Mouse (Mus musculus) stomach, embryonic 16.5 days (tissue): ENCODE data around the gene Gramd1b. TPM values are rescaled to one million over a fixed set of nuclear protein-coding genes. Genes with fewer than 3 reads are reported as not detected.

ENCODE experiments used
- ATAC-seq: fragments of 200-750 bp; cut with Nextera tagmentation; 2 replicates; pipeline ENCODE4 v1.8.0; 2017; ENCODE audit warnings: moderate number of reproducible peaks, moderate TSS enrichment; ENCODE audit not compliant: insufficient read depth, low FRiP score
- H3K27ac ChIP-seq: fragments of 300-500 bp; sonication (generic); 2 replicates; pipeline ENCODE4 v1.5.1; 2014; ENCODE audit warnings: low read length
- H3K27me3 ChIP-seq: fragments of 300-500 bp; sonication (generic); 2 replicates; pipeline ENCODE4 v1.6.1; 2014; ENCODE audit warnings: low read length, control low read depth, mixed read lengths; ENCODE audit not compliant: control insufficient read depth, insufficient read depth
- H3K36me3 ChIP-seq: fragments of 300-500 bp; sonication (generic); 2 replicates; pipeline ENCODE4 v1.6.1; 2014; ENCODE audit warnings: low read length; ENCODE audit not compliant: control insufficient read depth, insufficient read depth
- H3K4me1 ChIP-seq: fragments of 300-500 bp; sonication (generic); 2 replicates; pipeline ENCODE4 v1.6.1; 2014; ENCODE audit warnings: low read length, control low read depth, mixed read lengths; ENCODE audit not compliant: control insufficient read depth, insufficient read depth
- H3K4me2 ChIP-seq: fragments of 300-500 bp; sonication (generic); 2 replicates; pipeline ENCODE4 v1.6.1; 2014; ENCODE audit warnings: low read depth, low read length, mixed read lengths
- H3K4me3 ChIP-seq: fragments of 300-500 bp; sonication (generic); replicated peaks from 2 replicates; pipeline ENCODE4 v1.5.1; 2014; ENCODE audit warnings: mild to moderate bottlenecking, low read length
- H3K9ac ChIP-seq: fragments of 300-500 bp; sonication (generic); 2 replicates; pipeline ENCODE4 v1.6.1; 2014; ENCODE audit warnings: low read length
- H3K9me3 ChIP-seq: fragments of 300-500 bp; sonication (generic); replicated peaks from 2 replicates; pipeline ENCODE4 v1.6.1; 2016; ENCODE audit warnings: low read length, control low read depth; ENCODE audit not compliant: control insufficient read depth
- WGBS: fragments of 180-500 bp; shearing (Covaris S2); extraction: QIAGEN DNeasy Blood & Tissue Kit; methylation state at CpG from one replicate; pipeline ENCODE4 v1.1.7; 2014; 5-methylcytosine and 5-hydroxymethylcytosine counted together
- polyA plus RNA-seq: library from polyadenylated mRNA; unstranded; fragments of >200 nt; fragmentation: Nextera tagmentation; extraction: Ambion mirVana; gene quantifications from 2 replicates; pipeline ENCODE4 v1.2.1, GENCODE M21; 2015

The Gramd1b gene
- polyA plus RNA-seq, 1 experiment from 2014 or later, result 4.9 TPM

GRCm38 (mm10) chr9:40304243-40304642, 226.9 kb downstream of the Gramd1b start:
- no peak for ATAC-seq
- Histone ChIP-seq H3K36me3 (no peaks in the 10 kb centered on the region; the same call in 1 of the 2 replicates), H3K27me3 (no peaks in the 10 kb centered on the region), H3K4me3 (no peak overlapping the region), H3K4me1 (no peaks in the 10 kb centered on the region), H3K9me3 (no peaks in the 10 kb centered on the region), H3K27ac (no peak overlapping the region), H3K4me2 (no peak overlapping the region), H3K9ac (no peak overlapping the region)
- WGBS, result 96% methylated on average over 8 of the region's 8 CpGs

DNA sequence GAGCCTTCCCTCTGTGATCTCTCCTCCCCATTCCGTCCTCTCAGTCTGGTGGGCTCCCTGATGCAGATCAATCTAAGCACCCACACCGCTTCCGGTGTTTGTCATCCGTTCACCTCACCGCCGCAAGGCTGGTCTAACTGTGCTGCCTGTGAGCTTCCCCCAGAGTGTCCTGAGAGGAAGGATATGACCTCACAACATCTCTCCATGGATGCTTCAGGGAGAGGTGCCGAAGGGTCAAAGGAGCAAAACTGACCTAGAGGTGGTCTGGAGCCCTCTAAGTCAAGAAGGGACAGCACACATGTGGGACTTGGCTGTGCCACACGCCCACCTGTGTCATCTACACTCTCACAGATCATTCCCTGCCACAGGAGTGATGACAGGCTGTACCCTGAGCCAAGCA, 228.8 kb downstream of the Gramd1b start:
- WGBS, result 88% methylated on average over 8 of the region's 8 CpGs

DNA sequence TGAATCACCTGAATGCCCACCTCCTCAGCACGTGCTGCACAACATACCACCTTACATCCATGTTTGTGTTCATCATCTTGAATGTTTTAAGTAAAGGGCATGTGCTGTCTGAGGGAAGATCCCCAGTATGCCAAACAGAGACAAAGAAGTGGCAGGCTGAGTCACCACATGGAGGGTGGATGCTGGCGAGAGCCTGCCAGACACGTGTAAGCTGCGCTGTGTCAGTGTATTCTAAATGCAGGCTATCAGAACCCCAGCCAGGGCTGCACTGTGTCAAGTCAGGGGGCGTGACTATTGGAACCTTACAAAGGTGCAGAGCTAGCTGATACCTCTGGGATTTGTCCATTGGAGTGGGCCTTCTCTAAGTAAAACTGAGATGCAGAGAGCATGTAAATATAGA, 229.7 kb downstream of the Gramd1b start:
- no peaks in the 10 kb centered on the region for H3K4me1 ChIP-seq
- H3K9me3 ChIP-seq, result no peaks in the 10 kb centered on the region
- no peak overlapping the region for H3K9ac ChIP-seq
- H3K36me3 ChIP-seq, result no peaks in the 10 kb centered on the region; the same call in 1 of the 2 replicates
- no peak overlapping the region for H3K4me2 ChIP-seq
- WGBS, result 86% methylated on average over 5 of the region's 5 CpGs
- ATAC-seq, result no peak
- H3K4me3 ChIP-seq, result no peak overlapping the region
- H3K27ac ChIP-seq, result no peak overlapping the region
- H3K27me3 ChIP-seq, result no peaks in the 10 kb centered on the region

More for the DNA sequence above, 228.8 kb downstream of the Gramd1b start:
- no peaks in the 10 kb centered on the region for H3K27me3 ChIP-seq
- ATAC-seq, result no peak
- no peaks in the 10 kb centered on the region; the same call in 1 of the 2 replicates for H3K36me3 ChIP-seq
- H3K4me3 ChIP-seq, result no peak overlapping the region
- H3K9me3 ChIP-seq, result no peaks in the 10 kb centered on the region
- no peak overlapping the region for H3K4me2 ChIP-seq
- no peak overlapping the region for H3K9ac ChIP-seq
- no peaks in the 10 kb centered on the region for H3K4me1 ChIP-seq
- no peak overlapping the region for H3K27ac ChIP-seq

DNA sequence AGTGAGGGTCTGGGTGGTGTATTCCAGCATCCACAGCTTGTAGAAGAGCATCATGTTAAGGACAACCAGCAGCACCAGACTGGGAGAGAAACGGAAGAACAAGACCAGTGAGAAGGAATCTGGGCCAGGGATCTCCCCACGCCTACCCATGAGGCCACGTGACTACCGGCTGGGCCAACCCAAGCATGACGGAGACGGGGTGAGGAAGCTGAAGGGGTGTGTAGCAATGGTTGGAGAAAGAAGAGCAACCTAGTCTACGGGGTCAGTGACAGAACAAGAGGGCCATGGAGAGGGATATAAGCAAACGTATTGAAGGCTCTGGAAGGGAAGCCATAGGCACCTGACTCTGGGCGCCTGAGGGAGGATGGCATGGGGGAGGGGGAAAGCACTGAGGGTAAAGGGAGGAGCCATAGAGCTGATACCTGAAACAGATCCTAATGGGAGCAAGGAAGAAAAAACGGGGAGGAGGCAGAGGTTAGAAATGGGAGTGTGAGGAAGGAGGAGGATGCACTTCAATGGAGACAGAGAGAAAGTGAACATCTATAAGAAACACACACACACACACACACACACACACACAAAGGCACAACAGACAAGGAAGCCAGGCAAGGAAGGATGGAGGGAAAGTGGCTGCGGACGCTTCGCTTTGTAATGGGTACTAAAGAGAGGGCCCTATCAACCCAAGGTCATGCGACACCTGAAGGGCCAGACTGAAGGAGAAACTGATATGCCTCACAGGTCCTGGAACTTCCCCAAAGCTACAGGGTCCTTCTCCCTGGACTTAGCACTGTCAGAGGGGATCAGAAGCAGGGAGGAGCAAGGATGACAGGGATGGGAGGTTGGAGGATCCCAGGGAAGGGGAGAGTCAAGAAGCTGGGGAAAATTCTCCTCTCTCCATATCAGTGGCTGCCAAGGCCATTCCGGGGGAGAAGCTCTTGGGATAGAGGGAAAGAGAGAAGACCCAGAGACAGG, 230.9 kb downstream of the Gramd1b start:
- 92% methylated on average over 15 of the region's 15 CpGs for WGBS
- Histone ChIP-seq H3K4me1 (no peaks in the 10 kb centered on the region), H3K9me3 (no peaks in the 10 kb centered on the region), H3K9ac (no peak overlapping the region), H3K4me3 (no peak overlapping the region), H3K4me2 (no peak overlapping the region), H3K36me3 (no peaks in the 10 kb centered on the region; the same call in 1 of the 2 replicates), H3K27ac (no peak overlapping the region), H3K27me3 (no peaks in the 10 kb centered on the region)
- no peak for ATAC-seq

GRCm38 (mm10) chr9:40299323-40299722, 231.9 kb downstream of the Gramd1b start:
- 92% methylated on average over 7 of the region's 7 CpGs for WGBS
- H3K4me1 ChIP-seq, result no peaks in the 10 kb centered on the region
- no peak overlapping the region for H3K9ac ChIP-seq
- H3K9me3 ChIP-seq, result no peaks in the 10 kb centered on the region
- no peak overlapping the region for H3K4me3 ChIP-seq
- ATAC-seq, result no peak
- no peak overlapping the region for H3K4me2 ChIP-seq
- no peak overlapping the region for H3K27ac ChIP-seq
- no peaks in the 10 kb centered on the region for H3K27me3 ChIP-seq
- no peaks in the 10 kb centered on the region for H3K36me3 ChIP-seq

DNA sequence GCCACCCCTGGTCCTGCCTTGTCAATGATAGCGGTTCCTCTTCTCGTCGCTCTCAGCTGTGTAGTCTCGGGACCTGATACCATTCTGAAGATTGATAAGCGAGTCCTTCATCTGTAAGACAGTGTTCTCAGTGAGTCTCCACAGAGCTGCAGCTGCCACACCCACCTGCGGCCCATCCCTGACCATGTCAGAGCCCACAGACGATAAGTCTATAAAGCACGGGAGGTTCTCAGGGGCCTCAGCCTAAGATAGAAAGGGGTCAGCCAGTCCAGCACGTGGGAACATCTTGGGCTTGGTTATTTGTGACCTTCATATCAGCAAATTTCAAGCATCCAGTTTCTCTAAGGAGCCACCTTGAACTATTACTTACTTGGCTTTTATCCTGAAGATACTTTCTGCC, 233.2 kb downstream of the Gramd1b start:
- ATAC-seq, result no peak

GRCm38 (mm10) chr9:40296251-40296650, 234.9 kb downstream of the Gramd1b start:
- no peak overlapping the region for H3K4me2 ChIP-seq
- no peaks in the 10 kb centered on the region for H3K4me1 ChIP-seq
- WGBS, result 91% methylated on average over 5 of the region's 5 CpGs
- H3K9ac ChIP-seq, result no peak overlapping the region
- H3K27me3 ChIP-seq, result no peaks in the 10 kb centered on the region
- ATAC-seq, result no peak
- H3K27ac ChIP-seq, result no peak overlapping the region
- H3K36me3 ChIP-seq, result no peaks in the 10 kb centered on the region
- no peaks in the 10 kb centered on the region for H3K9me3 ChIP-seq
- H3K4me3 ChIP-seq, result no peak overlapping the region

More for the DNA sequence above, 233.2 kb downstream of the Gramd1b start:
- Histone ChIP-seq H3K27me3 (no peaks in the 10 kb centered on the region), H3K36me3 (no peaks in the 10 kb centered on the region), H3K9ac (no peak overlapping the region), H3K27ac (no peak overlapping the region), H3K9me3 (no peaks in the 10 kb centered on the region), H3K4me2 (no peak overlapping the region), H3K4me3 (no peak overlapping the region), H3K4me1 (no peaks in the 10 kb centered on the region)
- 90% methylated on average over 9 of the region's 9 CpGs for WGBS

- no peak for ATAC-seq
- Histone ChIP-seq H3K36me3 (no peaks in the 10 kb centered on the region), H3K4me3 (no peak overlapping the region), H3K27me3 (no peaks in the 10 kb centered on the region), H3K4me2 (no peak overlapping the region), H3K9me3 (no peaks in the 10 kb centered on the region), H3K4me1 (no peaks in the 10 kb centered on the region), H3K9ac (no peak overlapping the region), H3K27ac (no peak overlapping the region)
- WGBS, result 91% methylated on average over 1 of the region's 1 CpGs
These were observed 236.3 kb downstream of the Gramd1b start for GRCm38 (mm10) chr9:40294866-40295265.

GRCm38 (mm10) chr9:40294210-40294609, 237.0 kb downstream of the Gramd1b start:
- ATAC-seq, result no peak
- no peak overlapping the region for H3K4me2 ChIP-seq
- H3K27me3 ChIP-seq, result no peaks in the 10 kb centered on the region
- no peak overlapping the region for H3K4me3 ChIP-seq
- H3K36me3 ChIP-seq, result no peaks in the 10 kb centered on the region
- 89% methylated on average over 5 of the region's 5 CpGs for WGBS
- H3K9ac ChIP-seq, result no peak overlapping the region
- H3K27ac ChIP-seq, result no peak overlapping the region
- H3K9me3 ChIP-seq, result no peaks in the 10 kb centered on the region
- H3K4me1 ChIP-seq, result no peaks in the 10 kb centered on the region
